Mouse (Mus musculus): ENCODE data around the gene Gls. TPM values are rescaled to one million over a fixed set of nuclear protein-coding genes. Genes with fewer than 3 reads are reported as not detected.

Gls gene
- polyA plus RNA-seq, 1 experiment, result 15.1 TPM

DNA sequence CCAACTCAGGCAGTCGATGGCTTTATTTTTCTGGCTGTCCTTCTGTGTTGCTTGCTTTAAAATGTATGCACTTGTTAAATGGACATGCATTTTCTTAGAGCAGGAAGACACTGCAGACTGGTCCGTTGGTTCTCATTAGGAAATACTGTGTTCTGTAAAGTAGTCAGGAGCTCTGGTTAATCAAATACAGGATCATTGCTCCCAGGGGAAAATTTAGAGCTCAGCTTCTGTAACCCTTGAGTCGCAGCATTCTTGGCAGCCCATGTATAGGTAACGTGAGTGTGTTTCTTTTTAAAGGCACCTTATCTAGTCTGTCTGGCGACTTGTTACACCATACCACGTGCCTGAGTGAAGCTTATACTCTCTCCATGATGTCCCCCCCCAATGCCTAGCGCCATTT is 84.9 kb downstream of the Gls start:
- Histone ChIP-seq H3ac (ENCODE audit: control insufficient read depth, insufficient read length) (no peak overlapping the region), H3K4me2 (ENCODE audit: low read depth) (no peak overlapping the region), H3K36me3 (ENCODE audit: control insufficient read depth, insufficient read depth) (peaks cover 3% of the 10 kb centered on the region), H3K79me2 (ENCODE audit: control insufficient read depth, insufficient read depth) (no peaks in the 10 kb centered on the region), H3K27me3 (ENCODE audit: control insufficient read depth, insufficient read depth, insufficient read length) (no peaks in the 10 kb centered on the region), H3K4me3 (no peak overlapping the region)
- no peak for TF ChIP-seq POLR2A (IDR thresholded peaks at IDR 0.05; ENCODE audit: insufficient read length, low read depth)

- H3K4me3 ChIP-seq, result no peak overlapping the region
- H3K4me2 ChIP-seq (ENCODE audit: low read depth), result no peak overlapping the region
- H3K36me3 ChIP-seq (ENCODE audit: control insufficient read depth, insufficient read depth), result peaks cover 3% of the 10 kb centered on the region
- no peak overlapping the region for H3ac ChIP-seq (ENCODE audit: control insufficient read depth, insufficient read length)
- no peaks in the 10 kb centered on the region for H3K27me3 ChIP-seq (ENCODE audit: control insufficient read depth, insufficient read depth, insufficient read length)
- H3K79me2 ChIP-seq (ENCODE audit: control insufficient read depth, insufficient read depth), result no peaks in the 10 kb centered on the region
- TF ChIP-seq USF1 (IDR thresholded peaks at IDR 0.05; ENCODE audit: low read depth), result no peak
- no peak for TF ChIP-seq MYOG (IDR thresholded peaks at IDR 0.05; ENCODE audit: control insufficient read depth in 1 of 3, insufficient read depth in 1 of 3, insufficient read length in 2 of 3, low read depth in 2 of 3)
- TF ChIP-seq POLR2AphosphoS2 (IDR thresholded peaks at IDR 0.05; ENCODE audit: insufficient read length, low read depth), result no peak
- no peak for TF ChIP-seq REST (IDR thresholded peaks at IDR 0.05; ENCODE audit: insufficient read depth, insufficient read length)
- no peak for TF ChIP-seq POLR2A (IDR thresholded peaks at IDR 0.05; ENCODE audit: insufficient read length, low read depth)
- no peak for TF ChIP-seq MYOD1 (IDR thresholded peaks at IDR 0.05; ENCODE audit: control insufficient read depth in 1 of 3, insufficient read length in 2 of 3, low read depth in 2 of 3)
- no peak for TF ChIP-seq MAX (IDR thresholded peaks at IDR 0.05; ENCODE audit: low read depth)
These were observed 85.6 kb downstream of the Gls start for GRCm38 (mm10) chr1:52147431-52147830.

DNA sequence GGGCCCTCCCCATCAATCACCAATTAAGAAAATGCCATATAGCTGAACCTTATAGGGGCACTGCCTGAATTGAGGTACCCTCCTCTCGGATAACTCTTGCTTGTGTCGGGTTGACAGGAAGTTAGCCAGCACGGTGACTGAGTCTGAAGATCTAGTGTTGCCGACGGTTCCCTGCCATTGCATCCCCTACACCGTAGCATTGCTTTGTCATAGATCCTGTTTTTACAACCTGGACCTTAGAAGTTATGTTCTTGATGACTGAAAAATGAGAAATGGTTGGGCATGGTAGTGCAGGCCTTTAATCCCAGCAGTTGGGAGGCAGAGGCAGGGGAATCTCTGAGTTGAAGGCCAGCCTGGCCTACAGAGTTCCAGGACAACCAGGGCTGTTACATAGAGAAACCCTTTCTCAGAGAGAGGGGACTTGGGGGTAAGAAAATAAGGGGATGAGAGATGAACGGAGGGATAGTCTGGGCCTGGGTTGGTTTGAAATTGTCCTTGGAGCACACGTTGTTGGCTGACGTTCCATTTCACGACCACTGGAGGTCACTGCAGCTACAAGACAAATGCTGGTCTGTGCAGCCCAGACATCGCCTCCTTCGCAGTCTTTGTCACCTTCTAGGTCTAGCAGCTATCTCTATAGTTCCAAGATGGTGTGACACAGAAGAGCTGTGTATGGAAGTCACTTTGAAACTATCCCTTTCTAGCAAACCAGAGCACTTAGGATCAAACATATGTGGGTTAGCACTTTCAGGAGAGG is 86.6 kb downstream of the Gls start:
- Histone ChIP-seq H3K36me3 (ENCODE audit: control insufficient read depth, insufficient read depth) (peaks cover under 1% of the 10 kb centered on the region), H3K27me3 (ENCODE audit: control insufficient read depth, insufficient read depth, insufficient read length) (no peaks in the 10 kb centered on the region), H3K79me2 (ENCODE audit: control insufficient read depth, insufficient read depth) (no peaks in the 10 kb centered on the region), H3K4me3 (no peak overlapping the region), H3K4me2 (ENCODE audit: low read depth) (no peak overlapping the region), H3ac (ENCODE audit: control insufficient read depth, insufficient read length) (no peak overlapping the region)
- TF ChIP-seq POLR2A (IDR thresholded peaks at IDR 0.05; ENCODE audit: insufficient read length, low read depth), result no peak
- TF ChIP-seq USF1 (IDR thresholded peaks at IDR 0.05; ENCODE audit: low read depth), result no peak

GRCm38 (mm10) chr1:52144907-52145306 is 88.1 kb downstream of the Gls start:
- Histone ChIP-seq H3ac (ENCODE audit: control insufficient read depth, insufficient read length) (no peak overlapping the region), H3K4me3 (no peak overlapping the region), H3K79me2 (ENCODE audit: control insufficient read depth, insufficient read depth) (no peaks in the 10 kb centered on the region), H3K4me2 (ENCODE audit: low read depth) (no peak overlapping the region), H3K27me3 (ENCODE audit: control insufficient read depth, insufficient read depth, insufficient read length) (no peaks in the 10 kb centered on the region), H3K36me3 (ENCODE audit: control insufficient read depth, insufficient read depth) (no peaks in the 10 kb centered on the region)
- no peak for TF ChIP-seq MYOD1 (IDR thresholded peaks at IDR 0.05; ENCODE audit: control insufficient read depth in 1 of 3, insufficient read length in 2 of 3, low read depth in 2 of 3)
- no peak for TF ChIP-seq SRF (IDR thresholded peaks at IDR 0.05; ENCODE audit: control insufficient read depth, insufficient read length, low read depth)
- TF ChIP-seq POLR2AphosphoS2 (IDR thresholded peaks at IDR 0.05; ENCODE audit: insufficient read length, low read depth), result no peak
- TF ChIP-seq CEBPB (IDR thresholded peaks at IDR 0.05; ENCODE audit: insufficient read depth, poor library complexity, severe bottlenecking), result no peak
- TF ChIP-seq POLR2A (IDR thresholded peaks at IDR 0.05; ENCODE audit: insufficient read length, low read depth), result no peak

DNA sequence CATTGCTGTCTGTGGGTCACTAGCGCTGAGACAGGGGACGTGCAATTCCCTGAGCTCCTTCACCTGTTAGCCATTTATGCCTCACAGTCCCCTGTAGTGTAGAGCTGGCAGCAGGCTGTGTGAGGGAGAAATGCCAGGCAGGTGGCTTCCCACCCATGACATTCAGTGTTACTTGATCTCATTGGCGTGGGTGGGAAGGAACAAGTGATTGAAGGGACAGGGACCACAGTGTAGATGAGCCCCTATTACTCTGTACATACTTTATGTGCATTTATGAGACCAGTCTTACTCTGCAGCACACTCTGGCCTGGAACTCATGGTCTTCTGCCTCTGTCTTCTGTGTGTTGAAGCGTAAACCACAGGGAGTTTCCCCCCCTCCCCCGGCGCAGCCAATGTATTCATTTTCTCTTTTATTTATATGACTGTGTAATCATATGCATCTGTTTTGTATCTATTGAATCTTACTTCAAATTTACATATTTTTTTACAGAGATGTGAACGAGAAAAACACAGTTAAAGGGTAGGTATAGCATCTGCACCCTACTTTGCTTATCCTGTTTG is 89.4 kb downstream of the Gls start:
- Histone ChIP-seq H3K79me2 (ENCODE audit: control insufficient read depth, insufficient read depth) (no peaks in the 10 kb centered on the region), H3K4me3 (no peak overlapping the region), H3ac (ENCODE audit: control insufficient read depth, insufficient read length) (no peak overlapping the region), H3K36me3 (ENCODE audit: control insufficient read depth, insufficient read depth) (no peaks in the 10 kb centered on the region), H3K27me3 (ENCODE audit: control insufficient read depth, insufficient read depth, insufficient read length) (no peaks in the 10 kb centered on the region), H3K4me2 (ENCODE audit: low read depth) (no peak overlapping the region)
- TF ChIP-seq POLR2AphosphoS2 (IDR thresholded peaks at IDR 0.05; ENCODE audit: insufficient read length, low read depth) (no peak), REST (IDR thresholded peaks at IDR 0.05; ENCODE audit: insufficient read depth, insufficient read length) (no peak), MAX (IDR thresholded peaks at IDR 0.05; ENCODE audit: low read depth) (no peak), TCF3 (IDR thresholded peaks at IDR 0.05; ENCODE audit: insufficient read length, low read depth) (no peak), MYOD1 (IDR thresholded peaks at IDR 0.05; ENCODE audit: control insufficient read depth in 1 of 3, insufficient read length in 2 of 3, low read depth in 2 of 3) (no peak), E2F4 (IDR thresholded peaks at IDR 0.05; ENCODE audit: insufficient read depth) (no peak), USF1 (IDR thresholded peaks at IDR 0.05; ENCODE audit: low read depth) (no peak), CEBPB (IDR thresholded peaks at IDR 0.05; ENCODE audit: insufficient read depth, poor library complexity, severe bottlenecking) (no peak), MYOG (IDR thresholded peaks at IDR 0.05; ENCODE audit: control insufficient read depth in 1 of 3, insufficient read depth in 1 of 3, insufficient read length in 2 of 3, low read depth in 2 of 3) (no peak), SRF (IDR thresholded peaks at IDR 0.05; ENCODE audit: control insufficient read depth, insufficient read length, low read depth) (no peak), TCF12 (IDR thresholded peaks at IDR 0.05; ENCODE audit: insufficient read depth, poor library complexity, severe bottlenecking) (no peak), POLR2A (IDR thresholded peaks at IDR 0.05; ENCODE audit: insufficient read length, low read depth) (no peak)

Measured in myocyte (in vitro differentiated cells).